Mouse (Mus musculus): ENCODE results near the gene Ctsz.

DNA sequence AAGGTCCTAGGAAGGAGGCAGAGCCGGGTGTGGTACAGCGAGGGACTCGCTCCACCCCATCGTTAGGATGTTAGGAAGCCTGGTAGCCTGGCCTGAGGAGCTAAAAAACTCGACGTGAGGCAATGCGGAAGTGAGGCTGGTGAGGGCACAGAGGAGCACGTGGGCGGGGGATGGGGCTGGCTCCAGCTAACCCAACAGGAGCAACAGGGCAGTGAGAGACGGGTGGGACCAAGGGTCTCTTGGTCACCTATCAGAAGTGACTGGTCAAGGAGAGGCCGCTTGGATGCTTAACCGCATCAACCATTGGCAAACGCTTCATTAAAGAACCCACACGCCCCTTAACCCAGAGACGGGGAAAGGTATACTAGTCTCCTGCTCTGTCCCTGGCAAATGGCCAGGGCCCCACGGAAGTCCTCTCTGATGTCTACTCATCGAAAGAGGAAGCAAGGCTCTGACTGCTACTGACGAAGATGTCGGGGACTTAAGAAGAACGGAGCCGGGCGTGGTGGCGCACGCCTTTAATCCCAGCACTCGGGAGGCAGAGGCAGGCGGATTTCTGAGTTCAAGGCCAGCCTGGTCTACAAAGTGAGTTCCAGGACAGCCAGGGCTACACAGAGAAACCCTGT lies 2.6 kb downstream of the Ctsz start:
- no peak for TF ChIP-seq POLR2A (IDR thresholded peaks at IDR 0.05; ENCODE audit: borderline replicate concordance, insufficient read depth, low read length)
- TF ChIP-seq CTCF (IDR thresholded peaks at IDR 0.05; ENCODE audit: borderline replicate concordance, insufficient read depth, low read depth, low read length) = no peak

Data from cerebellum, adult 2 months (tissue).